Mouse (Mus musculus) spleen, postnatal 14 days (tissue): Measurements from ENCODE around the gene Eif2ak2.
A peak's percentile ranks its signal among the peaks of the same experiment; 100 is the strongest.

Experiments used
- DNase-seq, 2 experiments: peaks; one replicate each; pipeline ENCODE4 v3.0.0; 2021 to 2022; ENCODE audit warnings: low spot score in 2 of 2

Eif2ak2 gene

DNA sequence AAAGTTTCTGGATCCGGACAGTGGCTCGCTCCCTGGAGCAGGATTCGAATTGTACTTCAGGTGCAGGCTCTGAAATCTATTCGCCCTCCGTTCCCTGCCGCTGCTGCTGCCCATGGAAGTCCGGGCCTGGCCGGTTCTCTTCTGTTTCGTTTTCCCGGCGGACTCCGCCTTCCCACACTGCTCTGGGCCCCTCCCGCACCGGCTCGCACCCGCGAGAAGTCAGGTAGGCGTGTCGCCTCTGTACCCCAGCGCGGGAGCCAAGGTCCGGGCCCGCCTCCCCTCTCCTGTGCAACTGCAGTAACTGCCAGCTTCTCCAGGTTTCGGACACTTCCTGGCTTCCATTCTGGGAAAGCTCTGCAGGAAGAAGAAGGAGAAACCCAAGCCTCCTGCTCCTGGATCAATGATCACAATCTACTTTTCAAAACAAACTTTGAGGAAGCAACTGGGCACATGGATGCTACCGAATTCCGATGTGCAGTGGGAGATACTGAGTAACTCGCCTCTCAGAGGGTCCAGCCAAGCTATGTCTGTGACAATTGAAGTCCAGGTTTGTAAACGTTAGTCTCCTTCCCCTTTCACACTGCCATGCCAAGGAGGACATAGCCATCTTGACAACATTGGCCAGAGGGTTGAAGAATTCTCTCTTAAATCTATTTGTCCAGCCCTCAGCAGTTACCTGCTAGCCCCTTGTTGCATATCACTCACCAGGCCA is at the start of gene Eif2ak2:
Gene Eif2ak2, minus strand, starts transcription at position 173 of the 712 bp plus-strand sequence.
- peak; percentile 63 to 73 for DNase-seq

DNA sequence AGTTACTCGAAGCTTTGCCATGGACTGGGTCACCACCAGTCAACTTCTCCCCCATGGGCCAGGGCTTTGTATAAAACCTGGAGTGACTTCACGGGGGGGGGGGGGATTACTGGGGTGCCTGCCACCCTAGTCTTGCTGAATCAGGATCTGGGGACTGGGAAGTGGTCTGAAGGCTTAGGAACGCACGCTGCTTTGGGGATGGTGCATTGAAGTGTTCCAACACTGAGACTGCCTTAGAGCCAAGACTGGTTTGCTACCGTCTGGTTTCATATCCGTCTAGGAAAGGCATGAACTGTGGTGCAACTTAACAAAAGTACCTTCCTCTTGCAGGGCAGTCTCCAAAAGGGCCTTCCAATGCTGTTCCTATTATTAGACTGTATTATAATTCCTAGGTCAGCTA is 35.3 kb upstream of the Eif2ak2 start:
- no peak for DNase-seq

DNA sequence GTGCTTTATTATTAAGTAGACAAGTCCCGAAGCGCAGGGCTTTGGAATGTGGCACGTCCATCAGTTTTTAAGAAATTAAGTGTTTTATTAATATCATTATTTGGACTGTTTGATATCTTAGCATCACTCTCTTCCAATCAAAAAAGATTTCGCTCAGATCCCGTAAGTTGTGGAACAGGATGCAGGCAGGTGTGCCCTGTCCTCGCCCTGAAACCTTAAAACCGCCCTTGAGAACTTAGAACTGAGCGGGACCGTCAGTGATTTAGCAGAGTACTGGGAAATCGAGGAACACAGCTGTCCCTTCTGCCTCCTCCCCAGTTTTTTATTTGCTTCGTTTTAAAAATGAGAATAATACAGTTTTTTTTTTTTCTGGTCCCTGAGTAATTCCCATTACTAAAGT is 34.5 kb upstream of the Eif2ak2 start:
- DNase-seq = no peak

DNA sequence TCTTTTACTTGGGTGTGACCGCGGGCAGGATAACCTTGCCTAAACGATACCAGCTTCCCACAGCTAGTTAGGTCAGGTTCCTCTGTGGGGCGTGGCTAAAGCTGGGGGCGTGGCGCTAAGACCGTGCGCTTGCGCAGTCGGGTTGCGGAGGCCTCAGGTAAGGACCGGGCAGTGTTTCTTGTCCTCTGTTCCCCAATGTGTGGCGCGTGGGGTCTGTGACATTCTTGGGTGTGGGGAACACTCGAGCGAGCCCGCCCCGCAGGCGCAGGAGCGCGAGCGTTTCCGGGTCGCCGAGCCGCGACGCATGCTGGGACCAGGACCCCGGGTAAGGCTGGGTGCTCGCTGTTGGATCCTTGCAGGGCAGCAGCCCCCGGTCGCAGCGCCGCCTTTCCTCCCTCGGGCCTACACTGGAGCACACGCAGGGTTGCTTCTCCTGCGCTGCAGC is 34.0 kb upstream of the Eif2ak2 start, which contains the start of gene Cebpzos:
Gene Cebpzos, plus strand, starts transcription at position 132 of the 445 bp plus-strand sequence.
- DNase-seq = peak; percentile 87 to 88

DNA sequence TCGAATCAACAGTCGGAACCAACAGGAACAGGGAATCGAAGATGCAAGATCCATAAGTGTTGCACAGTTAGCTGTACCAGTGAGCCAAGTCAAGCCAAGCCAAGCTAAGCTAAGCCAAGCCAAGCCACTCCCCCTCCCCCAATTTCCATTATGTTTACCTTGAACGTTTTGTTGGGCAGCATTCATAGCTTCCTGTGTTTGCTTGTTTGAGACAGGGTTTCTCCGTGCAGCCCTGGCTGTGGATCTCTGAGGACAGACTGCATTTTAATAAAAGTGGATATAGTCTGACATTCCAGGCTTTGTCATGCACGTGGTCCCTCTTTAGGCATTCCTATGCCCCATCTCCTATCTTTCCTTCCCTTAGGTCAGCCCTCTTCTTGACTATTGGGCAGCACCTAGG is 33.4 kb upstream of the Eif2ak2 start:
- DNase-seq = no peak

DNA sequence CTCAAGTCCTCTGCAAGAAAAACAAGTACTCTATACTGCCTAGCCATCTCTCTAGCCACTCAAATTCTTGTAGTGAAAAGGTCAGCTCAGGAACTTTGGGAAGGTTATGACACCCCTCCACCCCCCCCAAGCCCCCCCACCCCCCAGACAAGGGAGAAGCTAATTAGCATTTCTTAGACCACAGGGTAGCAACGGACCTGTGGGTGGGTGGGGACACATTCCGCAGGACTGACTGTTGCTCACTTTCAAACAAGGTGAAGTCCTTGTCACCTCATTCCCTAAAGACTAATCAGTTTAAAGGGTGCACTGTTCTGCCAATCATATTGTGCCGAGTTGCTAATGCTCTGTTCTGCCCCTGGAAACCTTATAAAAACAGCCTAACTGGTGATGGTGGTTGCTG is 31.5 kb upstream of the Eif2ak2 start:
- no peak for DNase-seq

DNA sequence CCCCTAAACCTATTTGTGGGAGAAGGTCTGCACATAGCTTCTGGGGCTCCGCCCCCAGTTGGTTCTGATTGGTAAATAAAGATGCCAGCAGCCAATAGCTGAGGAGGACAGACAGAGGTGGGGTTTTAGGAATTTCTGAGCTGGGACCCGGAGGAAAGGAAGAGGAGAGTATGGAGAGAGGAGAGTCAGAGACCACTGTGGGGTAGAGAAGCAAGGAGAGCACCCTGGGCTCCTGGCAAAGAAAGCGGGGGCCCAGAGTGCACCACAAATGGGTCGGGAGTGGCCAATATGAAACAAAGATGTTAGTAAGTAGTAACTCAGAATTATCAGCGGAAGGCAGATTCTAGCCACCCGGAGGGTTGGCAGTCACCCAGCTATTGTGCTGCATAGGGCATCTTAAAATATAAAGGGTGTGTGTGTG is 30.5 kb upstream of the Eif2ak2 start:
- no peak for DNase-seq

DNA sequence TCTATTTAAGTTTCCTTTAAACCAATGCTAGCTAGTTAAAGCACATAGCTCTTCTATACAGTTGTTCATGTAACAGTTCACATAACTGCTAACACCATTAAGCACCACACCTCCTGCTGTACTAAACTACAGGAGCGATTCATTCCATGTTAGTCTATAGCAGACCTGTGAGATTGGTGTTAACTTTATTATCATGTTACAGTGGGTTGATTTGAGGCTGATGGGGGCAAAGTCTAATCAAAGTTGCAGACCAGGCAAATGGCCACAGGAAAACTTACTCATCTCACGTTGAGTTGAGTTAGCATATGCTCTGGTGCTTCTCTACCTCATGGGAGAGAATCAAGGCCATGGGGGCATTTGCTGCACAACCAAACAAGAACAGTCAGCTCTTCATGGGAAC is 27.0 kb upstream of the Eif2ak2 start:
- DNase-seq = no peak

DNA sequence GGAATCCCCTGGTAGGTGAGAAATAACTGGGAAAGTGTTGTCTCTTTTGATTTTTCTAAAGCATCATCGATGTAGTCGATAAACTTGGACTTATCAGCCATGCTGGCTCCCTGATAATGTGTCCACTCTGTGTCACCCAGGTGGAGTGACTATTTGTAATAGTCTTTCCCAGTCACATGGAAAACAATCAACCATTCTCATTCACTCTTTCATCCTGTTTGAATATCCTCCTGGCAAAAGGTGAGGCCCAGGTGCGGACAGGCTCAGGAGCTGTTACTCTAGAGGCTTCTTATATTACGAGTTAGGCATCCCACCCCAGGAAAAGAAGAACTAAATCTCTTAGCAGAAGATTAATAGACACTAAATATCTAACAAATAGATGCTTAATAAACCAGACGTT is 24.5 kb upstream of the Eif2ak2 start, which contains the start of gene Sult6b1:
Gene Sult6b1, minus strand, starts transcription at position 101 of the 400 bp plus-strand sequence.
- no peak for DNase-seq

DNA sequence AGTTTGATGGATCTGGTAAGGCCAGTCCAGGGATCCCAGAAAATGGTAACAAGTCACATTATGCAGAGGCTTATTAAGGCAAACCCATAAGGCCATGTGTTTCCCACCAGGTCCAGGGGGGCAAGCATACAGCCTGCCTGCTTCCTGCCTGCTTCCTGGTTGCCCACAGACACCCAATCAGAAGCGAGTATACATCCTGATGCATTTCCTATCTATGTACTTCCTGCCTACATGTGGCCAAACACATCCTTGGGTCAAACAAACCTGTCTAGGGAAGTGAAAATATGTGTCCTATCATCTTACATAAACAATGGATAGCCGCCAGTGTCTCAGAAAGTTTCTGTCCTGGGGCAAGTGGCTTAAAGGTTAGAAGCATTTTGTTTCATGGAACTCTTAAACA is 20.8 kb upstream of the Eif2ak2 start:
- DNase-seq = no peak

DNA sequence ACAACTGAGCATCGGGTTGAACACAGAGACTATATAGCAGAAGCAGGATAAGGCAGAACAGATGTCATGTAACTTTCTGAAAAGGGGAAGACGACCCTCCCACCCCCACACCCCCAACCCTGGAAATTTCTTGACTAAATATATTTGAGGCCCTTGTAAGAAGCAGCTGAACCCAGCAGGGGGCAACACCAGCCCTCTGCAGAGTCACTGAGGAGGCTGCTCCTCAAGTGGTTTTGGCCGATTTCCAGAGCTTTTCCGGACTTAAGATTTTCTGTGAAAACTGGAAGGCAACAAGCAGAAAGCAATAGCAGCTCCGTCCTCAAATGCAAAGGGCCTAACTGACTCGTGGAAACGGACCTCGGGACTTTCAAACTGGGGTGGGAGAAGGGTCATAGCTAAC is 13.0 kb upstream of the Eif2ak2 start:
- no peak for DNase-seq

DNA sequence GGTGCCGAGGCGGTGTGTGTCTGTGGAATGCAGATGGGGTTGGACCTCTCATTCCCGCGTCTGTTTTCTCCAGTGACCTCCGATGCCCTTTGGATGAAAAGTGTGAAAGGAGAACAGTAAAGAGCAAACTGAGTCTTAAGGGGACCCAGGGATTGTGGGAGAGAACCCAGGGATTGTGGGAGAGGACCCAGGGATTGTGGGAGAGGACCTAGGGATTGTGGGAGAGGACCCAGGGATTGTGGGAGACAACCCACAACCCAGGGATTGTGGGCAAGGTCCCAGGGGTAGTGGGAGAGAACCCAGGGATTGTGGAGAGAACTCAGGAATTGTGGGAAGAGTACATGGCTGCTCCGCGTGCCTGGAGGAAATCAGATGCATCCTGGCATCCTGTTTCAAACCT is 12.6 kb upstream of the Eif2ak2 start:
- DNase-seq = no peak

DNA sequence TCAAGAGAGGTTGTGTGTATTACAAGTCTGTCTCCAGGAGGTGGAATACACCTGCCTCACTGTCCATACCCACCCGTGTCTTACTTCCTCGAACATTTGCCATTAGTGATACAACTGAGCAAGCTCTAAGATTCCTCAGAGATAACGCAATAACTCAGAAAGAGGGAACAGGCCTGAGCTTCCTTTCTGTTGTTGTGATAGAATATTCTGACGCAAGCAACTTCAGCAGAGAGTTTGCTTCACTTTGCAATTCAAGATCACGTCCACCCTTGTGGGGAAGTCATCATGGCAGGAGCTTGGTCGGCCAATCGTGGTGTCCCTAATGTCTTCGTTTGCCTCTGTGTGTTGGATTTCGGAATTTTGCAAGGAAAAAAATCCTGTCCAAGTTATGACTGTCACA is 8.6 kb upstream of the Eif2ak2 start:
- DNase-seq = no peak

DNA sequence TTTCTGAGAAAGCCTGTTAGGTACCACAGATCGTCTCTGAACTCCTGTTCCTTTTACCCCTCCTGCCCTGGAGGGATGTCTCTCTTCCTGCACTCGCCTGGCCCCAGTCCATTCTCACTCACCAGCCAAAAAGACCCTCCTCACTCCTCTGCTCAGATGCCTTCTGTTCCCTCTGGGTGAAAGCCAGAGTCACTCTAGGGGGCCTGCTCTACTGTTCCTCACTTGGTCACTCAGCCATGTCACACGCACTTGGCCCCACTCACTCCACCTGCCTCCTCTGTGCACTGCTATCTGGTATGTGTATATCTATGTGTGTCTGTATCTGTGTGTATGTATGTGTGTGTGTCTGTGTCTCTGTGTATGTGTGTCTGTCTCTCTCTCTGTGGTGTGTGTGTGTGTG is 6.8 kb upstream of the Eif2ak2 start:
- no peak for DNase-seq

DNA sequence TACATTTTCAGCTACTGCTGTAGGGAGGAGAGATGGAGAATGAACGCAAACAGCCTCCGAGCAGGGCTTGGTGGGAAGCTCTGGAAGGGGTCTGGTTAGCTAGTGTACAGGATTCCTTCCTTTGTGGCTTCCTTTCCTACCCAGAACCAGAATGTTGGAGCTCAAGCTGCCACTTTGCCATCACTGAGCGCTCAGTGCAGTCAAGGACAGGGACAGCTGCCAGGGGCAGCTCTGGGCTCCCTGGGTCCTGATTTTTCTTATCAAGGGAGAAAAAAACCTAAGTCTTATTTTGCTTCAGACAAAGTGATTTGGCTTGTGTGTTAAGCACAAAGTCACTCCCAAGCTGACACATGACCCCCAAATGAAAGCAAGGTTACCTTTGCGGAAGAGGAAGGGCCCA is 6.2 kb upstream of the Eif2ak2 start:
- DNase-seq = no peak

DNA sequence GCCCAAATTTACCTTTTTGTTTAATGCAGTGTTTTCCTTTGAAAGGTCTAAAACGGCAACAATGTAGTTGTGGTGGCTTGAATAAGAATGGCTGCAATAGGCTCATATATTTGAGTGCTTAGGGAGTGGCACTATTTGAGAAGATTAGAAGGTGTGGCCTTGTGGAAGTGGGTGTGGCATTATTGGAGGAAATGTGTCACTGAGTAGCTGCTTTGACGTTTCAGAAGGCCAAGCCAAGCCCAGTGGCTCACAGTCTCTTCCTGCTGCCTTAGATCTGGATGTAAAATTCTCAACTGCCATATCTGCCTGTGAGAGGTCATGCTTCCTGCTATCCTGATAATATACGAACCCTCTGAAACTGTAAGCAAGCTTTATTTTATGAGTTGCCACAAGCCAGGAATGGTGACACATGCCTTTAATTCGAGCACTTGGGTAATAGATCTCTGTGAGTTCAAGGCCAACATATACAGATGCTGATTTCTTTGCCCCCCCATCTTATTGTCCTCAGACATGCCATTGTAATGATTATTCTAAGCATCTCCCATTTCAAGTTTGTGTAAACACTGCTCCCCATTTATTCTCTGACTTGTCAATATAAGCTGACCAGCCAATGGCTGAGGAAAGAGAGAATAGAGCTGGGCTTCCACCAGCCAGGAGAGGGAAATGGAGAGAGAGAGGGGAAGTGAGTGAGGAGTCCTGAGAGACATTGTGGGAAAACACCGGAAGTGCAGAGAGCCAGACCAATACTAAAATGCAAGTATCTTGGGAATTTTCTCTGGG is 3.1 kb upstream of the Eif2ak2 start:
- DNase-seq = no peak

DNA sequence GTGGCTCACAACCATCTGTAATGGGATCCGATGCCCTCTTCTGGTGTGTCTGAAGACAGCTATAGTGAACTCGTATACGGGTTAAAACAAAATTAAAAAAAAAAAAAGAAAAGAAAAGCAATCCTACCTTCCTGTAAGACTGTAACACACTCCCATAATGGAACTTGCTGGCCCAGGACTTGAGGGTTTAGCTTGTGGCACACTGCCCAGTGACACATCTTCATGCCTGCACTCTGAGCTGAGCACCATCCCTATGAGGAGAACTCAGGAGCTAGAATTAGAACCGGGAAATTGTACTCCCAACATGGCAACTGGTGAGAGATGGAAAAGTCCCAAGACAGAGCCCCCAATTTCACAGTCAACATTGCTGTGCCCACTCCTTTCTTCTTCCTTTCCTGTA is 918 bp upstream of the Eif2ak2 start:
- no peak for DNase-seq

DNA sequence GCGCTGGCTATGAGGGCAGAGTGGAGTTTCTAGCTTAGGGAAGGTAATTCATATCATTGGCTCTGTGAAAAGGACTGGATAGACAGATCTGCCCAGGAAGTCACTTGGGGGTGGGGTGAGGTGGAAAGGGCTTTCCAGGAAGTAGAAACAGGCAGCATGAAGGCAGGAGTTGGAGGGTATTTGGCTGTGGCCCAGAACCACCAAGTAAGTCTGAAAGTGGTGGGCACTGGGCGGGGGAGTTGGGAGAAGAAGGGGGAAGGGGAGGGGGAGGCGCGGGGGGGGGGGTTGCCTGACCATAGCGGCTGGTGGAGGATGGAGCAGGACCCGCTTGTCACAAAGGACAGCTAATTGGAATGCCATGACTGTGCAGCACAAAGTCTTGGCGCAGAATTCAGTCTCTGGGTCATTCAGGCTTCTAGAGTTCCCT is 482 bp downstream of the Eif2ak2 start:
- DNase-seq = no peak

DNA sequence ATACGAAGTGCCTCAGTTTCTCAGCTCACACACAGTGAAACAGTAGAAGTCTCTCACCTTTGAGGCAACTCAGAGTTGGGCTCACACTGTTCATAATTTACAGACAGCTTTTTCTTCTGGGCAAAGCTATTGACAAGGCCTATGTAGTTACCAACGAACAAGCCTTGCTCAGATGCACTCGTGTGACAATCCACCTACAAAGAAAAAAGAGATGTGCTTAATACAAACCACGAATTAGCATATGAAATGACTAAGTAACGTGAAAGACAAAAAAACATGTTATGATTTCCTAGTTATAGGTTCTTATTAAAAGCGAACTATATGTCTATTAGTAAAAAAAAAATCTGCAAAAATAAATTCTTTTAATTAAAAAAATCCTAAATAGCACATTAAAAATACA is 8.5 kb downstream of the Eif2ak2 start:
- DNase-seq = no peak

DNA sequence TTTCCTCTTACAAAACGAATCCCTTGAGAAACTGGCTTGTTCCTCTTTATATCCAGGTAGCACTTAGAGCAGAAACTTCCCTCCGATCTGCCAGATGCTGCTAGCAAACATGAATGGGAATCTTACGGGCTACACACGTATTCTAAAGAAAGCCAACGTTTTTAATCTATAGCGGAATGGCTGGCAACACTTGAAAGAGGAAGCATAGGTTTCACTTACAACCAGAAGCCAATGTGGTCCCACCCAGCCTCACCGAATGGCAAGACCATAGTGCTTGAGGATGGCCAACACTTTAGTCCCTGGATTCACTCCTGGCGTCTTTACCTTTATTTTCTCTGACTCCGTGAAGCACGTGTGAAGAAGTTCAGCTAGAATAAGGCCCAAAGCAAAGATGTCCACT is 26.1 kb downstream of the Eif2ak2 start:
- no peak for DNase-seq

DNA sequence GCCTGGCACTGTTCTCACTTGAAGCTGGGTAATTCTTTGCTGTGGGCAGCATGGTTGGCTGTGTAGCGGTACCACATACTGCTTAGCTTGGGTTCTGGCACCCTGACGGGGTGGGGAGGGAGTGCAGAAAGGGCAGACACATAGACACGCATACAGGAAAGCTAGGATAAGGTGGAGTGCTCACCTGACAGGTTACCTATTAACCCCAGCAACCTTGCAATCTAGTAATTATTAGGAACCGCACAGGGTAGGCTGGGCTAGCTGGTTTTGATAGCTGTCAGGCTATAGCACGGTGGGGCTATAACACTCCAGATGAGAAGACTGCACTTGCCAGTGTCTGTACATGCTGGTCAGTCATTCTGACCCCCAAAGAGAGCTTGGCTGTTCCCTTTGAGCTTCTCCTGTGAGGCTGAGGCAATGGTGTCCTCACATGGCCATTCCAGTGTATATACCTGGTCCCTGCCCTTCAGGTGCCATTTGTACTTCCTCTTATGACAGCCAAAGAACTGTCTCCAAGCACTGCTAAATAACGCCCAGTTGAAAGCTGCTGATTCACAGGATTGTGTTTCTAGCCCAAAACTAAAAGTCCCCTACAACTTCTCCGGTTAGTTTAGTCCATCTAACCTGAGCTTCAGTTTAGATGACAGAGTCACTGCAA is 40.0 kb downstream of the Eif2ak2 start:
- no peak for DNase-seq

DNA sequence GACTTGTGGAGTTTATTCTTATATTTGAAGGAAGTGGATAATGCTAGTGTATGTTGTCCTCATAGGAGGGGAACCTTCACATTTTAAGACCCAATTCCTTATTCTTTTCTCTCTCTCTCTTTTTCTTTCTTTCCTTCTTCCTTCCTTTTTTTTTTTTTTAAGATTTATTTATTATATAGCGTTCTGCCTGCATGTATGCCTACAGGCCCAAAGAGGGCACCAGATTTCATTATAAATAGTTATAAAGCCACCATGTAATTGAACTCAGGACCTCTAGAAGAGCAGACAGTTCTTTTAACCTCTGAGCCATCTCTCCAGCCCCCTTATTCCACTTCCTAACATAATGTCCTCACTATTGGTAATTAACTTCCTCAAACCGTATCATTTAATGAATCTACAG is 46.3 kb downstream of the Eif2ak2 start:
- no peak for DNase-seq
